Mouse (Mus musculus) megakaryocyte, embryonic 14.5 days (primary cell): Measurements from ENCODE around the gene Fam160a1. TPM values are rescaled to one million over a fixed set of nuclear protein-coding genes. Genes with fewer than 3 reads are reported as not detected.

Experiments
- H3K27me3 ChIP-seq: replicated peaks from 2 replicates; pipeline ENCODE3; 2012; ENCODE audit warnings: inconsistent platforms
- H3K36me3 ChIP-seq: replicated peaks from 2 replicates; pipeline ENCODE3; 2012; ENCODE audit warnings: low read length, inconsistent platforms, mixed read lengths
- H3K4me1 ChIP-seq: 2 replicates; pipeline ENCODE4 v1.6.1; 2012; ENCODE audit warnings: inconsistent platforms
- H3K4me3 ChIP-seq: replicated peaks from 2 replicates; pipeline ENCODE3; 2012; ENCODE audit warnings: moderate library complexity, mild to moderate bottlenecking, inconsistent platforms
- H3K9me3 ChIP-seq: 2 replicates; pipeline ENCODE4 v1.6.1; 2012; ENCODE audit warnings: inconsistent platforms
- FLI1 ChIP-seq: IDR thresholded peaks from 2 replicates; pipeline ENCODE4 v1.6.1; 2012; ENCODE audit warnings: low read length, inconsistent platforms, mixed read lengths
- GATA1 ChIP-seq: IDR thresholded peaks from 3 replicates; pipeline ENCODE4 v1.6.1; 2012; ENCODE audit warnings: mixed read lengths, low read length, inconsistent platforms, borderline replicate concordance
- polyA plus RNA-seq: library from polyadenylated mRNA; stranded (reverse); fragments of >175 nt; gene quantifications from 2 replicates; pipeline ENCODE4 v1.2.3, GENCODE M21; 2012; ENCODE audit warnings: low replicate concordance; ENCODE audit not compliant: insufficient read depth

Fam160a1 gene
- polyA plus RNA-seq, 1 experiment: 0.12 TPM

DNA sequence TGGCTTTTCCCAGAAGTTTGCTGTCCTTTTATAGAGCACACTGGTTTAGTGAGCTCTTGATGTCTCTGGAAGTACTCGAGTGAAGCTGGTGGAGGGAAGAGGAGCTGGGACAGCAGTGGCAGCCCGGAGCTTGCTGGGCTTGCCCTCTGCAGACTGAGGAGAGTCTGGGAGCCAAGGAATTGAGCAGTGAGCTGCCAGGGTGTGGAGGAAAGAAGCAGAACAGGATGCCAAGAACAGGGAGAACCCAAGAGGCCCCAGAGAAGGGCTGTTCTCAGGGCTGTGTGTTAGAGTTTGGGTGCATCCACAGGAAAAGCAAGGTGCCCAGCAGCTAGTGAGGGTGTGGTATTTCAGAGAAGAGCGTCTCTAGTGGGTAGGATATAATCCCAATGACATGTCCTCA, 175.3 kb downstream of the Fam160a1 start:
- Histone ChIP-seq H3K27me3 (no peaks in the 10 kb centered on the region), H3K4me1 (peaks cover 18% of the 10 kb centered on the region), H3K36me3 (peaks cover 34% of the 10 kb centered on the region), H3K4me3 (no peak overlapping the region), H3K9me3 (no peaks in the 10 kb centered on the region)
- TF ChIP-seq GATA1 (no peak), FLI1 (no peak)

GRCm38 (mm10) chr3:85636716-85637447, 180.2 kb downstream of the Fam160a1 start:
- Histone ChIP-seq H3K36me3 (peaks cover 25% of the 10 kb centered on the region), H3K9me3 (no peaks in the 10 kb centered on the region), H3K4me1 (peaks cover 17% of the 10 kb centered on the region), H3K27me3 (no peaks in the 10 kb centered on the region), H3K4me3 (no peak overlapping the region)
- TF ChIP-seq FLI1 (no peak), GATA1 (no peak)

DNA sequence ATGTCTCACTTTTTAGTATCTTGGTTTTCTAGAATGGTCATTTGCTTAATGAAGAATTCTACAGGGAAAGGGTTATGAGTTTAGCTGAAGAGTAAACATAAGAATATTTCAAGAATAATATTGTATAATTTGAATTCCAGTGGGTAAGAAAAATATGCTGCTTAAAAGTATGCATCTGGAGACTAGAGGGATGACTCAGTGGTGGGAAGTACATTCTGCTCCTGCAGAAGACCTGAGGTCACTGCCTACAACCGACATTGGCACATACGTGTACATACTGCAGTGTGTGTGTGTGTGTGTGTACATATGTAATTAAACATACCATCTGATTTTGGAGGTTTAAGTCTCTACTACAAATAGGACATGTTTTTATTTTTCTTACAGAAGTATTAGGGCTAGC, 181.5 kb downstream of the Fam160a1 start:
- TF ChIP-seq FLI1 (no peak), GATA1 (no peak)
- no peak overlapping the region for H3K4me3 ChIP-seq
- peaks cover 11% of the 10 kb centered on the region; the same call in 1 of the 2 replicates for H3K4me1 ChIP-seq
- H3K27me3 ChIP-seq: no peaks in the 10 kb centered on the region
- H3K36me3 ChIP-seq: peaks cover 28% of the 10 kb centered on the region
- no peaks in the 10 kb centered on the region for H3K9me3 ChIP-seq

GRCm38 (mm10) chr3:85635126-85635419, 182.0 kb downstream of the Fam160a1 start:
- Histone ChIP-seq H3K36me3 (peaks cover 29% of the 10 kb centered on the region), H3K9me3 (no peaks in the 10 kb centered on the region), H3K4me3 (no peak overlapping the region), H3K27me3 (no peaks in the 10 kb centered on the region), H3K4me1 (peaks cover 11% of the 10 kb centered on the region; the same call in 1 of the 2 replicates)
- TF ChIP-seq FLI1: no peak
- no peak for TF ChIP-seq GATA1

- Histone ChIP-seq H3K4me3 (no peak overlapping the region), H3K9me3 (no peaks in the 10 kb centered on the region), H3K27me3 (no peaks in the 10 kb centered on the region), H3K4me1 (peaks cover 11% of the 10 kb centered on the region; the same call in 1 of the 2 replicates), H3K36me3 (peaks cover 30% of the 10 kb centered on the region)
- TF ChIP-seq GATA1 (no peak), FLI1 (no peak)
Observed at GRCm38 (mm10) chr3:85634389-85635125, 182.5 kb downstream of the Fam160a1 start.

GRCm38 (mm10) chr3:85633733-85634132, 183.4 kb downstream of the Fam160a1 start:
- Histone ChIP-seq H3K36me3 (peaks cover 29% of the 10 kb centered on the region), H3K4me1 (peaks cover 11% of the 10 kb centered on the region; the same call in 1 of the 2 replicates), H3K27me3 (no peaks in the 10 kb centered on the region), H3K4me3 (no peak overlapping the region), H3K9me3 (peaks cover 3% of the 10 kb centered on the region; the same call in 1 of the 2 replicates)
- no peak for TF ChIP-seq FLI1
- TF ChIP-seq GATA1: no peak

GRCm38 (mm10) chr3:85629895-85630510, 187.1 kb downstream of the Fam160a1 start:
- TF ChIP-seq GATA1 (no peak), FLI1 (no peak)
- H3K4me1 ChIP-seq: no peaks in the 10 kb centered on the region
- H3K9me3 ChIP-seq: peaks cover 3% of the 10 kb centered on the region; the same call in 1 of the 2 replicates
- H3K4me3 ChIP-seq: no peak overlapping the region
- no peaks in the 10 kb centered on the region for H3K27me3 ChIP-seq
- H3K36me3 ChIP-seq: peaks cover 11% of the 10 kb centered on the region

DNA sequence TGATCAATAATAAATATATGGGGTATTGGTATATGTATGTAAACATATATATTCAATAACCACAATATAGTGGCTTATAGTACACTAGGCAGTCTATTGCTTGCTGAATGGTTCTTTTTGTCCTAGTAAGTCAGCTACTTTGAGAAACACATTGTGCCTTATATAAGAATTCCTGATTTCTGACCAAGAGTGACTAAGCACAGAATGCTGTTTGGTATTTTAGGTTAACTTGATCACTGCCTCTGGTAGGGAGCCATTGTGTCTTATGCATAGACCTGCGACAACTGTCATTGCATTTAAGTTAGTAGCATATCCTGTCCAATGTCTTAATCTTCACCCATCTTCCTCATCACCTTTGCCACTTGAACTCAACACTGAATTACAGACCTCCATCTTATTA, 197.3 kb downstream of the Fam160a1 start:
- no peak for TF ChIP-seq GATA1
- no peak for TF ChIP-seq FLI1
- H3K9me3 ChIP-seq: no peaks in the 10 kb centered on the region
- no peaks in the 10 kb centered on the region for H3K27me3 ChIP-seq
- no peaks in the 10 kb centered on the region for H3K4me1 ChIP-seq
- no peak overlapping the region for H3K4me3 ChIP-seq
- H3K36me3 ChIP-seq: peaks cover 42% of the 10 kb centered on the region

DNA sequence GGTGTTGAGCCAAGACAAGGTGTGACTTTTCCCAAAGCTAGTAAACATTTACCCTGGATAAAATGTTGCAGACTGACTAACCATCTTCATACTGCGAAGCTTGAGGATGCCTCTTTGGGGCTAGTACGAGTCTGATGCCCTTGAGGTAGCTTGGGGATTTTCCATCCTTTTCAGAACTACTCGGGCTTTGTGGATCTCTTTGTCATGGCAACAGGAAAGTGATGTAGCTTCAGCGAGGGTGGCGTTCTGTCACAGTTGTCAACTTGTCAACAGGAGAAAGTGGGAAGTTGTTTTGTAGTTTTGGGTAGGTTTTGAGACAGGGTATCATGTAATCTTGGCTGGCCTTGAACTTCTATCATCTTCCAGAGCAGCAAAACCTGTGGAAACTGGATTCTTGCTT, 197.7 kb downstream of the Fam160a1 start:
- peaks cover 45% of the 10 kb centered on the region for H3K36me3 ChIP-seq
- no peak for TF ChIP-seq GATA1
- no peak for TF ChIP-seq FLI1
- no peaks in the 10 kb centered on the region for H3K4me1 ChIP-seq
- no peaks in the 10 kb centered on the region for H3K9me3 ChIP-seq
- H3K4me3 ChIP-seq: no peak overlapping the region
- no peaks in the 10 kb centered on the region for H3K27me3 ChIP-seq

DNA sequence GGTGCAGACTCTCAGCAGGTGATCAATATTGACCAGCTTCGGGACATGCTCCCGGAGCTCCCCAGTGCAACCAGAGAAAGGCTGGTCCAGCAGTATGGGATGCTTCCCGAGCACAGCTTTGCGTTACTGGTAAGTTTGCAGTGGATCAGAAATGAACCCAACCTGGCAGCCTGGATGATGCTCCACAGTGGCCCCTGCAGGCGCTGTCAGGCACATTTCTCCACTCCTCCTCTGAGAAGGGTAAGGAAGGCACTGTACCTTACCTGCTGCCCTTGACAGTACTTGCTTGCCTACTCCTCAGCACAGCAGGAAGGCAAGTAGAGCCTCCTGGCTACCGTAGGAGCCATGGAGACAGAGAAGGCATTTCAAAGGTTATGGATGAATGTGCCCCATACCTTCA, 198.2 kb downstream of the Fam160a1 start:
- no peaks in the 10 kb centered on the region for H3K27me3 ChIP-seq
- TF ChIP-seq GATA1 (no peak), FLI1 (no peak)
- H3K4me3 ChIP-seq: no peak overlapping the region
- no peaks in the 10 kb centered on the region for H3K9me3 ChIP-seq
- peaks cover 46% of the 10 kb centered on the region for H3K36me3 ChIP-seq
- no peaks in the 10 kb centered on the region for H3K4me1 ChIP-seq
